Mouse (Mus musculus): ENCODE results near the gene Apoa2.
A peak's percentile ranks its signal among the peaks of the same experiment; 100 is the strongest.

DNA sequence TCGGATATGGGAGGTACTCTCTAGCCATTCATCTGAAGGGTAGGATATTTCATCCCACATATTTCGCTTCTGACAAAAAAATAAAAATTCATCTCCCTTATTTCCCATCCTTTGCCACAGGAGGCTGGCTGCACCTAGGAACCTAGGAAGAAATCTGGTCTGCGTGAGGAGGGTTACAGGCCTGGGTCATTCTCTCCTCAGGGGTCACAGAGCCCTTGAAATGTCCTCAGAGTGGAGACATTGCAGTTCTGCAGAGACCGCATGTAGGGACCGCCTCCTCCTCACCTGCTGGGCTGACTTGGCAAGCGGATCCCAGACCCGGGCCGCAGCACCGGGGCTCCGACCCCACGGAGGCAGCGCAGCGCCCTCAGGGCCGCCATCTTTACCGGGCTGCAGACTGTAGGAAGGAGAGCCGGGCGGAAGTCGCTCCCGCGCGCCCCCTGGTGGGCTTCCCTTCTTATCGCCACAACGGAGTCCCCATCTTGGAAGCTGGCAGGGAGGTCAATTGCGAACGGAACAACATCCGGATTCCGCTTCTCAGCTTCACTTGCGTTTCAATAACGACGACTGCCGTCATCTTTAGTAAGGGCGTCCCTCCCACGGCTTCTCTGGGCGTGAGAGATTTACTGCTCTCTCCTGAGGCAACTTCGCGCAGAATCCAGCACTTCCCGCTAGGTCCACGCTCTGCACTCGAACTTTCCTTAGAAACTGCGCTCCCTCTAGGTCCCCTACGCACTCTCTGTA is 22.0 kb downstream of the Apoa2 start:
- TF ChIP-seq CTCF (IDR thresholded peaks at IDR 0.05; ENCODE audit: low read depth) (peak; percentile 99), EP300 (IDR thresholded peaks at IDR 0.05; ENCODE audit: low read depth) (peak; percentile 57)
